Mouse (Mus musculus) olfactory bulb, adult 2 months (tissue): ENCODE measurements at regions not wholly inside any gene's neighbourhood (a gene's known extent, or its start where the extent isn't known, plus 50 kb on each side); places are given as distances from the start of the nearest gene placed in this dataset.

Experiments used
- H3K27ac ChIP-seq: fragments of 200-500 bp; 2 replicates; pipeline ENCODE4 v1.5.1; 2012; ENCODE audit warnings: low read depth, low read length; ENCODE audit not compliant: insufficient read depth
- H3K4me1 ChIP-seq: fragments of 200-500 bp; 2 replicates; pipeline ENCODE4 v1.6.1; 2012; ENCODE audit warnings: low read length; ENCODE audit not compliant: control insufficient read depth, insufficient read depth
- H3K4me3 ChIP-seq: fragments of 200-500 bp; 2 replicates; pipeline ENCODE4 v1.5.1; 2012; ENCODE audit warnings: mild to moderate bottlenecking, low read depth, low read length, moderate library complexity; ENCODE audit not compliant: insufficient read depth
- CTCF ChIP-seq: fragments of 200-500 bp; IDR thresholded peaks from 2 replicates; pipeline ENCODE4 v1.5.1; 2012; ENCODE audit warnings: low read depth, mild to moderate bottlenecking, low read length, moderate library complexity; ENCODE audit not compliant: insufficient read depth
- POLR2A ChIP-seq: fragments of 200-500 bp; IDR thresholded peaks from 2 replicates; pipeline ENCODE4 v1.6.1; 2012; ENCODE audit warnings: mild to moderate bottlenecking, low read depth, low read length, moderate library complexity; ENCODE audit not compliant: insufficient read depth
- WGBS: fragments of 180-500 bp; shearing (Covaris S2); methylation state at CpG from one replicate; pipeline ENCODE4 v1.1.7; 2018; 5-methylcytosine and 5-hydroxymethylcytosine counted together

DNA sequence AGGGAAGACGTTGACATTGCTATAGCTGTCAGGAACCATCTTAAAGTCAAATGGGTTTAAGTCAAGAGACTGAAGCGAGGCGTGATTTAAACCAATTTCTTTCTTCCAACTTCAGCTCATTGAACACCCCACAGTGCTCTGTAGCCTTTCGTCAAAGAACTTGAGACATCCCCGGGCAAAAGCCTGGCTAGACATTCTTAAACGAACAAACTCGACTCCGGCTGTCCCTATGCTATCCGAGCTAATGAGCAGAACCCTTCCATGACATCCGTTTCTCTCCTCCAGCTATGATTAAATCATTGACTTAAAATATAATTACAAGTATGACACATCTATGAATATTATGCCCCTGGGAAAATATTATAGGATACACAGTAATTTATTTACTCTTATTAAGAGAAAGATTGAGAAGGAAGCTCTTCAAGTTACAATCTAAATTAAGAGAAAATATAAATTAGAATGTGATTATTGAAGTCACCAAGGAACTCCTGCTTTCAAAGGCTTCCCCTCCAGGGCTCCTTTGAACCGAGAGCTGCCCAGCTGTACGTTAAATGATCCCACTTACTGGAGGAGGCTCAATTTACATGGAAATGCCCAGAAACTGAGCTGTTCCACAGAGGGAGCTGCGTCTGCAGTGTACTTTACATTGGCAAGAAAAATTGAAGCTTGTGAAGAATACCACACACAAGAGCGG is 253.2 kb downstream of the Pax3 start:
- Histone ChIP-seq H3K4me1 (no peaks in the 10 kb centered on the region), H3K4me3 (no peak overlapping the region), H3K27ac (no peak overlapping the region)
- 48% methylated on average over 14 of the region's 14 CpGs for WGBS
- no peak for TF ChIP-seq CTCF
- TF ChIP-seq POLR2A: no peak

DNA sequence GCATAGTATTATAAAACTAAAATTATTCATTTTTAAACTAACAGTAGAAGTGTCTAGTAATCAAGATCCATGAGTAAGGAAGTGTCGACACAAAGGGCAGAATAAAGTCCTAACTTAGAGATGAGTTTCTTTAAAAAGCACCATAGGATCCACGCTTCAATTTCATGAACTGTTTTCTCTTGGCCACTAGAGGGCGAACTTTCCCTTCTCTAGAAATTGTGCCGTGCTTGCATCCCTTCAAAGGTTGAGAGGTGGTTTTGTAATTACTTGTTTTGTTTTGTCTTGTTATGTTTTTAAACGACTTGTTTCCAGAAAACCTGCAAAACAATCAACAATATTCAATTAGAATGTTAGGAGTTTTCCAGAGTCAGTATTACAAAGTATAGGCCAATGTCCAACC is 253.8 kb downstream of the Pax3 start:
- Histone ChIP-seq H3K4me1 (no peaks in the 10 kb centered on the region), H3K27ac (no peak overlapping the region), H3K4me3 (no peak overlapping the region)
- WGBS: 1% methylated on average over 5 of the region's 5 CpGs
- TF ChIP-seq POLR2A (no peak), CTCF (no peak)

DNA sequence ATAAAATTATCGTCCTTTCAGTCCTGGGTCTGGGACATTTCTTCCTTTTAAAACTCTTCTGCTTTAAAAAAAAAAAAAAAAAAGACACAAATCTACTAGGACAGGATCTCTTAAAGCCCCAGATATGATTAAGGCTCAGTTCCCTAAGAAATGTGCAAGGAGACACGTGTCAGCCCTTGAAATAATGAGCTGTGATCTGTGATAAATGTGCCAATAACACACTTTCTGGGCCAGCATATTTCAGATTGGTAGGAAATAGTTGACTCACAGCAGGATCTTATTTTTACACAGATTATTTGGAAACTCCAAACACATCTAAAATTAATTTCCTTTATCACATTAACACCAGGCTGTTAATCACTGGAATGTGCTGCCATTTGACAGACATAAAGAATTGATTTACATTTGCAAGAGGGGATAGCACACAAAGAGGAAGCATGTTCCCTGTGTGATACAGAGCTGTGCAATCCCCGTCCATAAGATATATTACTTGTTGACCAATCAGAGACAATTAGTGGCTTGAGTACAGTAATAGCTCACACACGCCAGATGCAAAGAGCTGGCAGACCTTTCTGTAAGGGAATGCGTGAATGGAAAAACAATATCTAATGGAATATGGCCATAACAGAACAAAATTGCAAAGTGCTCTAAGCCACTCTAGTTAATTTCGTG is 263.7 kb downstream of the Pax3 start:
- WGBS: 74% methylated on average over 6 of the region's 6 CpGs
- H3K4me1 ChIP-seq: no peaks in the 10 kb centered on the region
- no peak overlapping the region for H3K27ac ChIP-seq
- no peak overlapping the region for H3K4me3 ChIP-seq
- TF ChIP-seq CTCF (no peak), POLR2A (no peak)

DNA sequence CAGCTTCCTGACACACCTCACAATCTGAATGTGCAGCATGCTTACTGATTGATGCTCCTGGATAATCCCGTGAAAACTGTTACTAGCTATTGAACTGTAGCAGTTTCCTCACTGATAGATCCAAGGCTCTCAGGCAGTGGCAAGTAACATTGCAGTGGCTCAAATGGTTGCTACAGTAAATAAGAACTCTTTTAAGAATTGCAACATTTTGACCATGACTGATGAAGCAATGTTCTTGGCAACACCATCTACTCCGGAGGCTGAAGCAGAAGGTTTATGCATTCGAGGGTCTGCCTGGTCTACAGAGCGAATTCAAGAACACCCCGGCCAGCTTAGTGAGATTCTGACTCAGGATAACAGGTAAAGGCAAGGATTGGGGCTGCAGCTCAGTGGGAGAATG is 264.7 kb downstream of the Pax3 start:
- H3K4me1 ChIP-seq: no peaks in the 10 kb centered on the region
- TF ChIP-seq CTCF: no peak
- TF ChIP-seq POLR2A: no peak
- 85% methylated on average over 5 of the region's 5 CpGs for WGBS
- no peak overlapping the region for H3K27ac ChIP-seq
- H3K4me3 ChIP-seq: no peak overlapping the region

DNA sequence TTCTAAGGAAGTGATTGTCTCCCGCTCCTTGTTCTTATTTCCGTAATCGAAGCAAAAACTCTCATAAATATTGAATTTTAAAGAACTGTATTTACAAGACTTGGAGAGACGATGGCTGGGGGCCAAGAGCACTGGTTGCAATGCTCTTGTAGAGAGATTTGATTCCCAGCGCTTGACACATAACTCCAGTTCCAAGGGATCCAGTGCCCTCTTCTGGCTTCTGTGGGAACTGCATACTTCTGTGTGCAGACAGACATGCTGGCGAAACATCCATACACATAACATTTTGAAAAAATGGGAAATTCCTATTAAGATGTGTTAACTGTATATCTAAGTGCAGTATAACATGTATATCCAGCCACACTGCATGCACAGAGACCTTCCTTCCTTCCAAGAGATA is 266.3 kb downstream of the Pax3 start:
- TF ChIP-seq POLR2A (no peak), CTCF (no peak)
- WGBS: 94% methylated on average over 6 of the region's 6 CpGs
- Histone ChIP-seq H3K4me1 (no peaks in the 10 kb centered on the region), H3K27ac (no peak overlapping the region), H3K4me3 (no peak overlapping the region)

DNA sequence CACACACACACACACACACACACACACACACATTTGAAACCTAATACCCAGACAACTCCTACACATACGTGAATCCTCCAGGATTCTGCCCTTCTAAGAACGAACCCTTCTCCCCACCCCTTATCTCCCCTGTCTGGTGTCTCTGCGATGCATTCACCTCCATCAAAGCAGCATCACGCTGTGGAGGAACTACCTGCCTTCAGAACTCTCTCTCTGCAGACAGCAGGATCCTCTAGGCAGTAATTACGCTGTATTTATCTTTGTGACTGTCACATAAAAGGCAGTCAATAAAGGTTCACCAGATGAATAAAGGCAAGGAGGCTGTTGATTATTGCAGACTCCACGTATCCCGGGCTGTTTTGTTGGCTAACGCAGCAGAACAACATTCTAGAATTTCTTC is 267.4 kb downstream of the Pax3 start:
- TF ChIP-seq CTCF (no peak), POLR2A (no peak)
- Histone ChIP-seq H3K27ac (no peak overlapping the region), H3K4me3 (no peak overlapping the region), H3K4me1 (no peaks in the 10 kb centered on the region)
- WGBS: 42% methylated on average over 8 of the region's 8 CpGs

DNA sequence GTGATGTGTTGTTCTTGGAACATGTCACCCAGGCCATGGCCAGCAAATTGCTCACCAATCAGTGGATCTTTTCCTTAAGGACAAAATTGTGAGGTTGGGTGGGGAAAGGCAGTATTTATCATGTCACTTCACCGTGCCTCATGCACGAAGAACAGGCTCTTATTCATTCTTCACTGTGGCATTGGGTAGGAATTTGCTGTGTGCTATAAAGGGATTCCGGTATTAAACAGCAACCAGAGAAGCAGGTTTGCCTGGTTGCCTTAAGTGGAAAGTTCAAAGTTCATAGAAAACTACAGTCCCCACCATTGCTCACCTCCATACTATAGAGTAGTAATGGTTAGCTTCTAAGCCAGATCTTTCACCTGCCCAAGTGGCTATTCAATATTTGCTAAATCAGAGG is 270.8 kb downstream of the Pax3 start:
- H3K4me3 ChIP-seq: no peak overlapping the region
- no peak for TF ChIP-seq CTCF
- TF ChIP-seq POLR2A: no peak
- H3K27ac ChIP-seq: no peak overlapping the region
- 44% methylated on average over 3 of the region's 3 CpGs for WGBS
- no peaks in the 10 kb centered on the region for H3K4me1 ChIP-seq

DNA sequence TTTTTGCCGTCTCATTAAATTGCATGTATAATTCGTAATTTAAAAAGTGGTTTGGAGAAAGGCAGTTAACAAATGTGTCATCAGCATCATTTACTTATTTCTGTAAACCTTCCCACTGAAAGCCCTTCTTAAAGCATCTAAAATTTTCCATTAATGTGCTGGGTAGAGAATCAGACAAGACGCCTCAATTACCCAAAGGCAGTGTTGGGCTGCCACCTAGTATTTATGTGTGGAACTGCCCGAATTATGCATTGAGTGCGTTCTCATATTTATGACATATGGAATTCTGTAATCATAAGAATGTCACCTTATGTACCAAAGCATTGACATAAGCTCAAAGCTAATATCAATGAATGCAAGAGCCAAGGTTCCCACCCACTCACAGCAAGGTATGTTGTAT is 300.7 kb downstream of the Pax3 start:
- WGBS: 29% methylated on average over 5 of the region's 5 CpGs
- TF ChIP-seq CTCF: no peak
- TF ChIP-seq POLR2A: no peak
- Histone ChIP-seq H3K4me1 (no peaks in the 10 kb centered on the region), H3K4me3 (no peak overlapping the region), H3K27ac (no peak overlapping the region)

DNA sequence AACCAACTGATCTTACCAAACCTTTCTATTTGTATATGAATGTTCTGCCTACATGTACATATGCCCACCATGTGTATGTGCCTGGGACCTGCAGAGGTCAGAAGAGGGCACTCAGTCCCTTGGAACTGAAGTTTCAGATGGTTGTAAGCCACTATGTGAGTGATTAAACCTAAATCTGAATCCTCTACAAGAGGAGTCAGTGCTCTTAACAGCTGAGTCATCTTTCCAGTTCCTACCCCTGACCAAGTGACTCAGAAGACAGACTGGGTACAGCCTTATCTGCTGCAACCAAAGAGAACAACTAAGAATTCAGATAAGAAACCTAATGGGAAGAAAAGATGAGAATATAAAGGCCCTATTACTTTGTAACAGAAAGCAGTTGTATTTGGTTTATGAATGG is 317.9 kb downstream of the Pax3 start:
- Histone ChIP-seq H3K27ac (no peak overlapping the region), H3K4me3 (no peak overlapping the region), H3K4me1 (no peaks in the 10 kb centered on the region)
- TF ChIP-seq CTCF (no peak), POLR2A (no peak)

DNA sequence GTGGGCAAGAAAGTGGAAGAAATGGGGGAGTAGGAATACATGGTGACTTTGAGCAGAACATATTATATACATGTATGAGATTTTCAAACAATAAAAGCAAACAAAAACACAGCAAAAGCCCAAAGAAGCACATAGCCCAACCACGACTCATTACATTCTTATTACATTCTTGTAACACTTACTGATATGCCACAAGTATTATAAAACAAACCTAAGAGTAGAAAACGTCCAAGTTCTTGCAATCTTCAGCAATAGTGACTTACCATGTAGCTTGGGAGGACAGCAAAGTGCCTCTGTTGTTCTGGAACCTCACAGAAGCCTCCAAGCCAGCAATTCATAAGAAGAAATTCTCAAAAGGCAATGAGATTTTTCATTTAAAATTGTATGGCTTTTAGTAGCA is 326.8 kb downstream of the Pax3 start:
- 67% methylated on average over 2 of the region's 2 CpGs for WGBS
- TF ChIP-seq CTCF: no peak
- no peak for TF ChIP-seq POLR2A

More for the DNA sequence above, 326.8 kb downstream of the Pax3 start:
- Histone ChIP-seq H3K27ac (no peak overlapping the region), H3K4me1 (no peaks in the 10 kb centered on the region), H3K4me3 (no peak overlapping the region)
